Mouse (Mus musculus) activated CD4-positive, CD25-positive, alpha-beta regulatory T cell, adult 9 weeks (primary cell): ENCODE measurements around the gene A730046J19Rik. TPM values are rescaled to one million over a fixed set of nuclear protein-coding genes. Genes with fewer than 3 reads are reported as not detected.

Experiments used
- polyA plus RNA-seq: library from polyadenylated mRNA; unstranded; fragments of 100-300 nt; shearing (Covaris generic); gene quantifications from one replicate; pipeline ENCODE4 v1.2.1, GENCODE M21; 2017

The A730046J19Rik gene
- polyA plus RNA-seq, result not detected

DNA sequence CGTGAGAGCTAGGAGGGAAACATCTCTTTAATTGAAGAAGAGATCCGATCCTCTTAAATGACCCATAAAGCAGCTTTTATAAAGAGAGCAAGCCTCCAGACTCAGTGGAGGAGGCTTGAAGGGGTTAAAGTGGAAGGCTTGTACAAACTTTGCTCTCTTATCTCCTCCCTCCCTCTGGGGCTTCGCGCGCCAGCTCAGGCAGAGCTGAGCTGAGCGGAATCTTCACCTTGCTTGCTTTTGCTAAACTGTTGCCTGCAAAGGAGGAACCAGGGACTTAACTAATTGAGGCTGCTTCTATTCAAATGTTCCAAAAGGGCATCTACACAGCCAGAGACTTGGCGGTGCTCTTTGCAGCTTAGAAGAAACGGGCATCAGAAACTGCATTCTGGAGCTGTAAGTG is at the start of gene A730046J19Rik:
TSS of gene A730046J19Rik (plus strand) at position 173 of the 400 bp plus-strand sequence.

Other genes with a start within 250 kb of the A730046J19Rik start
- gene Dcx, start 220.4 kb upstream of the A730046J19Rik start, polyA plus RNA-seq, result 0.10 TPM
- gene Alg13, start 164.1 kb downstream of the A730046J19Rik start, polyA plus RNA-seq, result 9.9 TPM